ENCODE assay signal across 10 mouse cellular contexts in genomic region chr3:101797830-101798709, GRCm38 (mm10). TPM values are rescaled to one million over a fixed set of nuclear protein-coding genes. Genes with fewer than 3 reads are reported as not detected.
DNase-seq lines count a peak whose midpoint lies in the region; ATAC-seq and TF ChIP-seq lines count a peak whose summit lies in the region.
"Had no signal": no experiment of that assay in that cellular context is flagged by ENCODE, and none has a peak within 500 bp of the region (broad histone marks: within the 10 kb centered on the region; RNA-seq: fewer than 3 reads in every experiment).

No protein-coding gene starts in this region.

- H3ac ChIP-seq in myocyte (ENCODE audit: control insufficient read depth, insufficient read length) = no peak overlapping the region

- no peak overlapping the region for H3K4me2 ChIP-seq in embryonic facial prominence, embryonic 14.5 days (ENCODE audit: low read depth, low read length)
- no peak overlapping the region for H3K4me2 ChIP-seq in hindbrain, embryonic 16.5 days (ENCODE audit: low read length)
- no peak overlapping the region for H3K4me2 ChIP-seq in myocyte (ENCODE audit: low read depth)

- no peak for TF ChIP-seq POLR2A in myocyte (IDR thresholded peaks at IDR 0.05; ENCODE audit: insufficient read length, low read depth)

- ATAC-seq in embryonic facial prominence, embryonic 14.5 days (ENCODE audit: low read depth) = 0 out of 2 replicates have a peak, but pooled peaks have one; percentile 24
- ATAC-seq in hindbrain, embryonic 16.5 days = peak; percentile 77; the same call in 1 of the 2 replicates
- ATAC-seq: intestine, embryonic 16.5 days had no signal

- no peaks in the 10 kb centered on the region for H3K9me3 ChIP-seq in embryonic facial prominence, embryonic 14.5 days (ENCODE audit: control insufficient read depth, low read length)
- no peaks in the 10 kb centered on the region for H3K9me3 ChIP-seq in embryonic facial prominence, embryonic 10.5 days
- H3K9me3 ChIP-seq in hindbrain, embryonic 16.5 days (ENCODE audit: control insufficient read depth, low read length) = no peaks in the 10 kb centered on the region

- H3K4me1 ChIP-seq in embryonic facial prominence, embryonic 14.5 days (ENCODE audit: control insufficient read depth, insufficient read depth, low read length) = peaks cover 12% of the 10 kb centered on the region; the same call in 1 of the 2 replicates
- peaks cover 50% of the 10 kb centered on the region for H3K4me1 ChIP-seq in embryonic facial prominence, embryonic 10.5 days
- H3K4me1 ChIP-seq in hindbrain, embryonic 16.5 days (ENCODE audit: control insufficient read depth, insufficient read depth, low read depth, low read length) = peaks cover 12% of the 10 kb centered on the region

- DNase-seq in embryonic facial prominence, embryonic 14.5 days (ENCODE audit: low spot score) = no peak
- DNase-seq in embryonic facial prominence, embryonic 10.5 days (ENCODE audit: low spot score) = no peak
- peak; percentile 29 to 32 for DNase-seq in layer of hippocampus, postnatal 36 days
- no peak for DNase-seq in layer of hippocampus, adult 9-10 months (ENCODE audit: low spot score)
- DNase-seq in adrenal gland, adult 8-10 months = no peak
- no peak for DNase-seq in adrenal gland, postnatal 10 days
- DNase-seq: B cell, adult 2 months had no signal

- H3K36me3 ChIP-seq in embryonic facial prominence, embryonic 14.5 days (ENCODE audit: control insufficient read depth, insufficient read depth, low read length) = no peaks in the 10 kb centered on the region
- no peaks in the 10 kb centered on the region for H3K36me3 ChIP-seq in embryonic facial prominence, embryonic 10.5 days (replicated peaks)
- H3K36me3 ChIP-seq in hindbrain, embryonic 16.5 days (ENCODE audit: control insufficient read depth, insufficient read depth, low read length) = no peaks in the 10 kb centered on the region
- no peaks in the 10 kb centered on the region for H3K36me3 ChIP-seq in myocyte (ENCODE audit: control insufficient read depth, insufficient read depth)

- H3K79me2 ChIP-seq in myocyte (ENCODE audit: control insufficient read depth, insufficient read depth) = no peaks in the 10 kb centered on the region

- H3K27ac ChIP-seq in embryonic facial prominence, embryonic 14.5 days (replicated peaks; ENCODE audit: low read depth, low read length) = no peak overlapping the region
- H3K27ac ChIP-seq in embryonic facial prominence, embryonic 10.5 days (replicated peaks) = no peak overlapping the region
- peak overlapping the region; percentile 55 for H3K27ac ChIP-seq in hindbrain, embryonic 16.5 days (ENCODE audit: low read depth, low read length)

- no peaks in the 10 kb centered on the region for H3K27me3 ChIP-seq in embryonic facial prominence, embryonic 14.5 days (replicated peaks; ENCODE audit: control insufficient read depth, insufficient read depth, low read length)
- H3K27me3 ChIP-seq in embryonic facial prominence, embryonic 10.5 days (replicated peaks; ENCODE audit: low read depth, poor library complexity, severe bottlenecking) = peaks cover 40% of the 10 kb centered on the region
- H3K27me3 ChIP-seq in hindbrain, embryonic 16.5 days (replicated peaks; ENCODE audit: control insufficient read depth, insufficient read depth, low read length) = no peaks in the 10 kb centered on the region
- peaks cover 5% of the 10 kb centered on the region for H3K27me3 ChIP-seq in myocyte (ENCODE audit: control insufficient read depth, insufficient read depth, insufficient read length)

- 74% methylated on average over 15 of the region's 15 CpGs for WGBS in embryonic facial prominence, embryonic 14.5 days
- 84% methylated on average over 15 of the region's 15 CpGs for WGBS in embryonic facial prominence, embryonic 10.5 days
- WGBS in hindbrain, embryonic 16.5 days = 42% methylated on average over 15 of the region's 15 CpGs

- no peak overlapping the region for H3K4me3 ChIP-seq in embryonic facial prominence, embryonic 14.5 days (ENCODE audit: low read depth, low read length)
- H3K4me3 ChIP-seq in embryonic facial prominence, embryonic 10.5 days = no peak overlapping the region
- H3K4me3 ChIP-seq in hindbrain, embryonic 16.5 days (ENCODE audit: low read length) = no peak overlapping the region
- H3K4me3 ChIP-seq in myocyte = no peak overlapping the region

- no peak overlapping the region for H3K9ac ChIP-seq in embryonic facial prominence, embryonic 14.5 days (ENCODE audit: low read depth, low read length)
- H3K9ac ChIP-seq in hindbrain, embryonic 16.5 days (ENCODE audit: low read depth, low read length) = no peak overlapping the region

TF ChIP-seq in myocyte, 11 proteins besides CTCF, POLR2A, EP300 and RAD21:
- TF ChIP-seq TCF3 (IDR thresholded peaks at IDR 0.05; ENCODE audit: insufficient read length, low read depth) = no peak
- peak in 2 of 3 experiments; percentile 12 to 18 for TF ChIP-seq MYOD1 (IDR thresholded peaks at IDR 0.05; ENCODE audit: control insufficient read depth in 1 of 3, insufficient read length in 2 of 3, low read depth in 2 of 3)
- TF ChIP-seq MYOG (IDR thresholded peaks at IDR 0.05; ENCODE audit: control insufficient read depth in 1 of 3, insufficient read depth in 1 of 3, insufficient read length in 2 of 3, low read depth in 2 of 3) = peak in 2 of 3 experiments; percentile 33 to 71
TF ChIP-seq in myocyte: peak in this region for 2.

RNA-seq across cellular contexts. Expression of gene Mab21l3, which starts 50.7 kb away (rescaled TPM):
- polyA plus RNA-seq in embryonic facial prominence, embryonic 14.5 days (2014; fragmentation: Nextera tagmentation; extraction: Ambion mirVana) = 0.68 and 0.83 TPM in 2 replicates
- 0.67 and 0.85 TPM in 2 replicates for polyA plus RNA-seq in embryonic facial prominence, embryonic 10.5 days (2016; fragmentation: Nextera tagmentation; extraction: Ambion mirVana)
- total RNA-seq in layer of hippocampus, postnatal 36 days (2021) = under 1 TPM in 1 of 2 experiments, not detected in 1; 0.13 TPM
- 0.16 TPM in 2 replicates for polyA plus RNA-seq in hindbrain, embryonic 16.5 days (2015; fragmentation: Nextera tagmentation; extraction: Ambion mirVana)
- 0.85 TPM for polyA plus RNA-seq in myocyte (2012; fragmentation: generic; extraction: Trizol)
- total RNA-seq in adrenal gland, adult 8-10 months (2022) = 1 to 10 TPM in 2 of 4 experiments, under 1 TPM in 1, not detected in 1; 0.35 to 2.2 (median 1.5) TPM
- total RNA-seq in adrenal gland, postnatal 10 days (2021) = under 1 TPM; 0.24 to 0.48 TPM

Comparison
In these comparisons a context has a peak if more than half of its experiments do, and no peak if none do; other contexts are left out.
1. DNase-seq: peak in layer of hippocampus, postnatal 36 days (2 of 2); none in embryonic facial prominence, embryonic 14.5 days (single experiment), embryonic facial prominence, embryonic 10.5 days (single experiment), layer of hippocampus, adult 9-10 months (single experiment), adrenal gland, adult 8-10 months (single experiment) and adrenal gland, postnatal 10 days (single experiment).